ENCODE assay signal across 10 mouse cellular contexts in genomic region chr7:75610391-75610790, GRCm38 (mm10).
DNase-seq lines count a peak whose midpoint lies in the region; ATAC-seq and TF ChIP-seq lines count a peak whose summit lies in the region.
"Had no signal": no experiment of that assay in that cellular context is flagged by ENCODE, and none has a peak within 500 bp of the region (broad histone marks: within the 10 kb centered on the region; RNA-seq: fewer than 3 reads in every experiment).

No protein-coding gene starts in this region.

- H3K4me2 ChIP-seq in CH12.LX (ENCODE audit: insufficient read depth, low read depth, poor library complexity, severe bottlenecking), result peak overlapping the region; percentile 59
- no peak overlapping the region for H3K4me2 ChIP-seq in intestine, embryonic 15.5 days (replicated peaks)
- no peak overlapping the region for H3K4me2 ChIP-seq in midbrain, postnatal 0 days (ENCODE audit: low read depth, low read length, poor library complexity, severe bottlenecking)

- dilution Hi-C loops in CH12.LX (cut with MboI; ENCODE audit: extremely low pct_ligation_motif_present, extremely low pct_unique_long_range_greater_than_20kb, low sequenced_read_pairs), result no loop called here

- WGBS in intestine, embryonic 15.5 days, result 72% methylated on average over 9 of the region's 9 CpGs
- 84% methylated on average over 9 of the region's 9 CpGs for WGBS in midbrain, postnatal 0 days

- TF ChIP-seq POLR2A in CH12.LX (IDR thresholded peaks at IDR 0.05; ENCODE audit: low read depth, low read length), result 0 out of 2 replicates have a peak, but pooled peaks have one; percentile 39

- DNase-seq in A20 (ENCODE audit: low read depth, low spot score) (peak; percentile 78), CH12.LX (ENCODE audit: extremely low read depth) (peak; percentile 59)
- DNase-seq in naive thymus-derived CD4-positive, alpha-beta T cell, adult 2 months (ENCODE audit: low read depth), result peak; percentile 86
- no peak for DNase-seq in gastrocnemius, postnatal 10 days
- no peak for DNase-seq in left cerebral cortex, postnatal 25 days (ENCODE audit: low spot score in 2 of 2)
- no peak for DNase-seq in midbrain, postnatal 0 days (ENCODE audit: low spot score)
- DNase-seq in ovary, postnatal 14 days (ENCODE audit: low spot score), result no peak

- H3K36me3 ChIP-seq in CH12.LX (replicated peaks in 1 of 2; ENCODE audit: control insufficient read depth in 1 of 2, insufficient read depth in 1 of 2, low read length in 1 of 2), result peaks cover 0 to 54% of the 10 kb centered on the region in 2 experiments
- peaks cover 10% of the 10 kb centered on the region; the same call in 1 of the 2 replicates for H3K36me3 ChIP-seq in intestine, embryonic 15.5 days
- no peaks in the 10 kb centered on the region for H3K36me3 ChIP-seq in midbrain, postnatal 0 days (ENCODE audit: insufficient read depth, low read length)

- 0 out of 2 replicates have a peak, but pooled peaks have one; percentile 13 for TF ChIP-seq EP300 in CH12.LX (IDR thresholded peaks at IDR 0.05; ENCODE audit: low read length)

- in situ Hi-C loops in CH12.LX (cut with MboI; ENCODE audit: low pct_ligation_motif_present, low pct_unique_long_range_greater_than_20kb, low sequenced_read_pairs), result no loop called here

- no peak; the same call in 1 of the 2 replicates for TF ChIP-seq RAD21 in CH12.LX (IDR thresholded peaks at IDR 0.05; ENCODE audit: low read depth, low read length)

- intact Hi-C loops in left cerebral cortex, postnatal 25 days (cut with DNase I), result no loop called here

- H3K9ac ChIP-seq in CH12.LX (ENCODE audit: insufficient read depth, low read depth), result peak overlapping the region; percentile 85
- H3K9ac ChIP-seq in intestine, embryonic 15.5 days, result no peak overlapping the region
- no peak overlapping the region for H3K9ac ChIP-seq in midbrain, postnatal 0 days (replicated peaks; ENCODE audit: low read length, poor library complexity, severe bottlenecking)

- peaks cover 17% of the 10 kb centered on the region for H3K79me2 ChIP-seq in CH12.LX (replicated peaks; ENCODE audit: control insufficient read depth, extremely low read depth, insufficient read depth, poor library complexity, severe bottlenecking)

- H3K4me1 ChIP-seq in CH12.LX (ENCODE audit: control insufficient read depth in 1 of 2, insufficient read depth in 2 of 2), result peaks cover 11 to 77% of the 10 kb centered on the region in 2 experiments
- H3K4me1 ChIP-seq in intestine, embryonic 15.5 days (replicated peaks), result peaks cover 29% of the 10 kb centered on the region
- H3K4me1 ChIP-seq in midbrain, postnatal 0 days (ENCODE audit: insufficient read depth, low read length), result no peaks in the 10 kb centered on the region

- H3K9me3 ChIP-seq in CH12.LX (replicated peaks; ENCODE audit: low read length), result no peaks in the 10 kb centered on the region
- no peaks in the 10 kb centered on the region for H3K9me3 ChIP-seq in intestine, embryonic 15.5 days
- H3K9me3 ChIP-seq in midbrain, postnatal 0 days (ENCODE audit: low read length), result no peaks in the 10 kb centered on the region

- H3K27ac ChIP-seq in CH12.LX (ENCODE audit: insufficient read depth, low read depth), result peak overlapping the region; percentile 87
- no peak overlapping the region for H3K27ac ChIP-seq in intestine, embryonic 15.5 days
- no peak overlapping the region for H3K27ac ChIP-seq in midbrain, postnatal 0 days (ENCODE audit: low read depth, low read length)

- TF ChIP-seq CTCF in CH12.LX (conservative IDR thresholded peaks at IDR 0.05 in 1 of 2, IDR thresholded peaks at IDR 0.05 in 1 of 2; ENCODE audit: low read depth in 2 of 2, low read length in 2 of 2), result peak in 1 of 2 experiments; percentile 28; a peak in 1 of 4 replicates
- TF ChIP-seq CTCF in midbrain, postnatal 0 days (IDR thresholded peaks at IDR 0.05), result no peak

- no peaks in the 10 kb centered on the region for H3K27me3 ChIP-seq in CH12.LX (replicated peaks)
- H3K27me3 ChIP-seq in intestine, embryonic 15.5 days (replicated peaks), result no peaks in the 10 kb centered on the region
- H3K27me3 ChIP-seq in midbrain, postnatal 0 days (ENCODE audit: insufficient read depth, low read length), result no peaks in the 10 kb centered on the region

- peak; percentile 71 for ATAC-seq in intestine, embryonic 15.5 days
- no peak for ATAC-seq in midbrain, postnatal 0 days (ENCODE audit: low FRiP score)
- ATAC-seq: forebrain, embryonic 16.5 days had no signal

- H3K4me3 ChIP-seq in CH12.LX (replicated peaks in 1 of 3; ENCODE audit: low read depth in 2 of 3, low read length in 2 of 3, poor library complexity in 1 of 3), result peak overlapping the region; percentile 42 to 44 (median 42)
- no peak overlapping the region for H3K4me3 ChIP-seq in intestine, embryonic 15.5 days (replicated peaks)
- no peak overlapping the region for H3K4me3 ChIP-seq in midbrain, postnatal 0 days (ENCODE audit: low read depth, low read length)
- H3K4me3 ChIP-seq: myocyte had no signal

TF ChIP-seq in CH12.LX, 34 proteins besides CTCF, POLR2A, EP300 and RAD21:
- TF ChIP-seq ZNF384 (IDR thresholded peaks at IDR 0.05; ENCODE audit: low read depth, low read length) (no peak), MAX (IDR thresholded peaks at IDR 0.05; ENCODE audit: low read length) (no peak), MYC (IDR thresholded peaks at IDR 0.05; ENCODE audit: low read depth, low read length) (no peak), CHD2 (IDR thresholded peaks at IDR 0.05; ENCODE audit: low read length) (no peak), IRF4 (IDR thresholded peaks at IDR 0.05; ENCODE audit: low read depth, low read length) (peak; percentile 49; the same call in 1 of the 2 replicates), BHLHE40 (IDR thresholded peaks at IDR 0.05; ENCODE audit: low read depth, low read length) (no peak; the same call in 1 of the 2 replicates), TCF12 (IDR thresholded peaks at IDR 0.05; ENCODE audit: low read depth, low read length) (no peak), TBP (conservative IDR thresholded peaks at IDR 0.05; ENCODE audit: low read depth, low read length) (peak; percentile 54; the same call in 1 of the 2 replicates), ETS1 (conservative IDR thresholded peaks at IDR 0.05; ENCODE audit: low read depth, low read length) (no peak; the same call in 1 of the 2 replicates), MAFK (IDR thresholded peaks at IDR 0.05; ENCODE audit: insufficient replicate concordance, low read length) (no peak), ZMIZ1 (IDR thresholded peaks at IDR 0.05; ENCODE audit: low read depth, low read length) (no peak), PAX5 (IDR thresholded peaks at IDR 0.05; ENCODE audit: low read length) (no peak), NELFE (IDR thresholded peaks at IDR 0.05; ENCODE audit: low read depth, low read length) (no peak; the same call in 1 of the 2 replicates), ELF1 (IDR thresholded peaks at IDR 0.05; ENCODE audit: low read depth, low read length) (peak; percentile 83), MEF2A (IDR thresholded peaks at IDR 0.05; ENCODE audit: borderline replicate concordance, low read depth, low read length) (peak; percentile 27; the same call in 1 of the 2 replicates), JUND (conservative IDR thresholded peaks at IDR 0.05; ENCODE audit: low read depth, low read length) (no peak), SMC3 (IDR thresholded peaks at IDR 0.05; ENCODE audit: low read depth, low read length) (peak; percentile 3; the same call in 1 of the 2 replicates), MAZ (IDR thresholded peaks at IDR 0.05; ENCODE audit: low read depth, low read length) (0 out of 2 replicates have a peak, but pooled peaks have one; percentile 23)

Comparison
In these comparisons a context has a peak if more than half of its experiments do, and no peak if none do; other contexts are left out.
1. DNase-seq: peak in A20 (single experiment), CH12.LX (single experiment) and naive thymus-derived CD4-positive, alpha-beta T cell, adult 2 months (single experiment); none in gastrocnemius, postnatal 10 days (single experiment), left cerebral cortex, postnatal 25 days (0 of 2), midbrain, postnatal 0 days (single experiment) and ovary, postnatal 14 days (single experiment).
2. H3K4me3 ChIP-seq: peak in CH12.LX (3 of 3); none in intestine, embryonic 15.5 days (single experiment) and midbrain, postnatal 0 days (single experiment).